Mouse (Mus musculus): ENCODE results near the gene Hhat.

The Hhat gene

DNA sequence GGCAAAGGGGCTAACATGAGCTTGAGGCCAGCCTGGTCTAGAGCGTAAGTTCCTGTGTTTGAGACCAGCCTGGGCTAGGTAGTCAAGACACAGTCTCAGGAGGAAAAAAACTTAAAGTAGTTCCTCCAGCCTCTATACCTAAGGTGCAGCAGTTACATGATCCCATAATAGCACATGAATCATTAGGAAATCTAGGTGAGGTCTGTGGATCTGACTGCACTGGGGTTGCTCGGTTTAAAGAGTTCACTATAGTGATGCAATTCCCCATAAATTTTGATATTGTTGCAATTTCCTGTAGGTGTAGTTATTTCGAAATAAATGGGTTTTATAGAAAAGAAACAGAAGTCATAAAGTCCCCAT lies 26.2 kb downstream of the Hhat start:
- DNase-seq (ENCODE audit: extremely low spot score), result no peak

DNA sequence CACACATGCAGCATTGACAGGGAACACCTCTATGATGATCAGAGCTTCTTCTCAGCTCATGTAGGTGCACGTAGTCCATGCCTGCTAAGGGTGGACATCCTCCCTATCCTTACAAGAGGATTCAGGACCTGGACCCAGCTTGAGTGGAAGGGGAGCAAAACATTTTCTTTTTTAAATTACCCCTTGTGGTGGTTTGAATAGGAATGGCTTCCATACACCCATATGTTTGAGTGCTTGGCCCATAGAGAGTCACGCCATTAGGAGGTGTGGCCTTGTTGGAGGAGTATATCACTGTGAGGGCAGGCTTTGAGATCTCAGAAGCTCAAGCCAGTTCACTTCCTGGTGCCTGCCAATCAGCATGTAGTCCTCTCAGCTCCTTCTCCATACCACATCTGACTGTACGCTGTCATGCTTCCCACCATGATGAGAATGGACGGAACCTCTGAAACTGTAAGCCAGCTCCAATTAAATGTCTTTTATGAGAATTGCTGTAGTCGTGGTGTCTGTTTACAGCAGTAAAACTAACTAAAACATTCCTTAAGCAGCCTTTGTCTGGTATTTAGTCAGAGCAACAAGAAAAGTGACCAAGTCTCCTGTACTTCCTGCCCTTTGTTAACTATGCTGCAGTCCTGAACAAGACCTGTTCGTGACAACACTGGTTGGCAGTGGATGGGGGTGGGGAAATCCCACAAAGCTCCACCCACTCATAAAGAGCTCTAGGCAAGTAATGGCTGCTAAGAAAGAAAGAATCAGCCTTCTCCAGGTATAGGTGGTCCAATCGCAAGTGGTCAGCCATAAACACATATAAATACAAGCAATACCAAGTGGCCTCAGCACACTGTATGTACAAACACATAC lies 28.4 kb downstream of the Hhat start:
- no peak for DNase-seq (ENCODE audit: extremely low spot score)

DNA sequence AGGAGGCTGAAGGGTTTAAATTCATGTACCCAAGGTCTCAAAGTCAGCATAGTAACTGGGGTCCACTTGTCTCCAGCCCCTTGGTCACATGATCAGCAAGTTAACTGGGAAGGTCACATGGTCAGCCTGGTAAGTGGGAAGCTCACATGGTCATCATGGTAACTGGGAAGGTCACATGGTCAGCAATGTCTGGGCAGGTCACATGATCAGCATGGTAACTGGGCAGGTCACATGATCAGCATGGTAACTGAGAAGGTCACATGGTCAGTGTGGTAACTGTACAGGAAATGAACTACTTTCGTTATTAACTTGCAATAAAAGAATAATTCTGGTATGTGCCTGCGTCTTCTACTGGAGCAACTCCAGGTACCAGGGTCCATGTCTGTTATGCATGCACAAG lies 29.1 kb downstream of the Hhat start:
- no peak for DNase-seq (ENCODE audit: extremely low spot score)

GRCm38 (mm10) chr1:192736524-192736923 lies 34.5 kb downstream of the Hhat start:
- no peak for DNase-seq (ENCODE audit: extremely low spot score)

- DNase-seq (ENCODE audit: extremely low spot score), result no peak
Observed at GRCm38 (mm10) chr1:192736002-192736426, 35.0 kb downstream of the Hhat start.

GRCm38 (mm10) chr1:192730517-192730916 lies 40.5 kb downstream of the Hhat start:
- no peak for DNase-seq (ENCODE audit: extremely low spot score)

GRCm38 (mm10) chr1:192726996-192727624 lies 43.9 kb downstream of the Hhat start:
- peak; percentile 55 for DNase-seq (ENCODE audit: extremely low spot score)

- DNase-seq (ENCODE audit: extremely low spot score), result peak; percentile 61
Observed at GRCm38 (mm10) chr1:192722147-192722546, 48.9 kb downstream of the Hhat start.

DNA sequence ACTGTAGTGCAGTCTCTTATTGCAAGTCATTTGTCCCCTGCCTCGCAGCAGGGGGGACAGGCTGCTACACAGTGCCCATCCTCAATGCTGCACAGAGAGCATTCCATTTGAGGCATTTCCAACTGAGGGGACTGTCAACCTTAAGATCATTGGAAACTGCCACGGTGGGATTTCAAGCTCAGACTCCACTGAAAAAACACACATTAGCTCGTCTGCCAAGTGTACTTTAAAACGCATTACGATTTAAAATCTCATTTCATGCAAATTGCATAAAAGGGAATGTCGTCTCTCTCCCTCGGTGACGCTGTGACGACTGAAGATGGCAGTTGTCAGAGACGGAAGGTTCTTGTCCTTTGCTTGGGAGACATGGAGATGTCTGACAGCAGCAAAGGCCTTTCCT lies 50.9 kb downstream of the Hhat start:
- DNase-seq (ENCODE audit: extremely low spot score), result no peak

DNA sequence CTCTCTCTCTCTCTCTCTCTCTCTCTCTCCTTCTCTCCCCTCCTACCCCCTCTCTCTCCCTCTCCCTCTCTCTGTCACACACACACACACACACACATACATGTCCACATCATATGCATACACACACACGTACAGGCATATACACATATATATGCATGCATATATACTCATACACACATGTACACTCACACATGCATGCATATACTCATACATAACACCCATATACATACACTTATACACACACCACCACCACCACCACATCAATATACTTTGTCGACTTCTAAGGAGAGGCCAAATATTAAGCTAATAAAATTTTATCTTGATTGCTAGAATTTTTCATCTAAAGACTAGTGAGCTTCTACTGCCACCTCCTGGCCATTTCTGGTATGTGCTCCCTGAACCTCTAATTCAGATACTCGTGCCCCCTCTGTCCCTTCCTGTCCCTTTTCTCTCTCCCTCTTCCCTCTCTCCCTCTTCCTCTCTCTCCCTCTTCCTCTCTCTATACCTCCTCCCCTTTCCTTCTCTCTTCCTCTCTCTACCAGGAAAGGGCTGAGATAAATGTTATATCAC lies 59.2 kb downstream of the Hhat start:
- peak; percentile 56 for DNase-seq (ENCODE audit: extremely low spot score)

- no peak for DNase-seq (ENCODE audit: extremely low spot score)
Observed at GRCm38 (mm10) chr1:192700339-192701073, 70.5 kb downstream of the Hhat start.

GRCm38 (mm10) chr1:192699101-192699500 lies 71.9 kb downstream of the Hhat start:
- no peak for DNase-seq (ENCODE audit: extremely low spot score)

DNA sequence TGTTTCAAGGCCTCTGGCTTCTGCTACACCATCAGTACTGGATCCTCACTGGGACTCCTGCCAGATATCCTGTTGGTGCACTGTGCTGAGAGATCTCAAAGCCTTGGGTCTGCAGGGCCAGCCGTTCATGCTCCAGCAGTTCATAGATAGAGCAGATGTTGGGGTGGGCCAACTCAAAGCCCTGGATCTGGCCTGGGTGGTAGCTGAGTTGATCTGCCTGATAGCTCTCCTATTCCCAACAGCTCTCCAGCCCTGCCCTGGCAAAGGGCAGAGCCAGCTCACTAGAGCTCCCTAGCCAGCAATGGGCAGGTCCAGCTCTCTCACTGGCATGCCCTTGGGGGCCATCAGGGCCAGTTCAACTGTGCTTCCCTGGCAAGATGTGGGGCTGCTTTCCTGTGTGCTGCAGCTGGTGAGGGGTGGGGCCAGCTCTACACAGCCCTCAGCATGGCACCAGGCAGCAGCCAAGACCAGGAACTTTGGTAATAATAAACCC lies 74.6 kb downstream of the Hhat start:
- DNase-seq (ENCODE audit: extremely low spot score), result no peak

- DNase-seq (ENCODE audit: extremely low spot score), result no peak
Observed at GRCm38 (mm10) chr1:192693644-192694043, 77.4 kb downstream of the Hhat start.

GRCm38 (mm10) chr1:192692982-192693381 lies 78.0 kb downstream of the Hhat start:
- no peak for DNase-seq (ENCODE audit: extremely low spot score)

DNA sequence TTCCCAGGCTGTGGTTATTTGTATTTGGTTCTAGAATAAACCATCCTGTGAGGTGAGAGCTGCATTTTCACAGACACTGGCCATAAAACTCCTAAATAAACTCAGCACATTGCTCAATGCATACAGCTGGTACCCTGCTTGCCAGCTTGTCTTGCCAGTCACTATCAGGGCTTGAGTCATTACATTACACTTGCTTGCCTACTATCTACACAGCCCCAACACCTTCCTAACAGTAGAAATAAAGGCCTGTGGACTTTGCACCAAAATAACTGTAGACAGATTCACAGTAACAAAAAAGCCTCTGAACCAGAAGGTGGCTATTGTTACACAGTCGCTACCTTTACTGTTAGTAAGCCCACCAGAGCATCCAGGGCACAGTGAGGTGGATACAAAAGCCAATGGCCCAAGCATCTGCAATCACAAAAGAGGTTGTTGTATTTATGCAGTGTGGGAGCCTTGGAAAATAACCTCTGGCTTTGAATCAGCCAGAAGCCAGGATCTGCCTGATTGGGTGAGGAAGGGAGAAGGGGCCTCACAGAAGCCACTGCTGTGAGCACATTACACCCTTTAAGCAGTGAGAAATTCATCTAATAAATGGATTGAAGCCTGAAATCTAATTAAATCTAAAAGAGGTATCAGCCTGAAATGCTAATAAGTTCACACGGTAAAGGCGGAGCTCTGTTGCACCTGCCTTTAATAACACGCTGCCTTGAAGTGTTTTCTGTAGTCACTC lies 88.6 kb downstream of the Hhat start:
- no peak for DNase-seq (ENCODE audit: extremely low spot score)

GRCm38 (mm10) chr1:192677236-192677635 lies 93.8 kb downstream of the Hhat start:
- DNase-seq (ENCODE audit: extremely low spot score), result no peak

- no peak for DNase-seq (ENCODE audit: extremely low spot score)
Observed at GRCm38 (mm10) chr1:192663608-192664007, 107.4 kb downstream of the Hhat start.

DNA sequence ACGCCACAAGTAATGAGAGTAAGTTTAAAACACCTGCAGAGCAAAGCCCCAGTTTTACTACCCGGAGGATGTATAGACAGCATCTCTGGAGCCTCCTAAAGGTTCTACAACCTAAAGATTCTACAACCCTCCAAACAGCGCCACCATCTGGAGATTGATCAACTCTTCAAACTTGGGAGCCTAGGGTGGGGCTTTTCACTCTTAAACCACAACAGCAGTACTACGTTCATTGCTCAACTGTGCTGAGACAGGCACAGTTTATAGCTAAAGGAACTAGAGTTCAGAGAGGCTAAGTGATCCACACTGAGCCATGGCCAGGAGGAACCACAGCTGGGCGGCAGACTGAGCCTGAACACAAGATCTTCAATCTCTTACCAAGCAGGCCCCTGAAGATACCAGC lies 107.9 kb downstream of the Hhat start:
- no peak for DNase-seq (ENCODE audit: extremely low spot score)

- DNase-seq (ENCODE audit: extremely low spot score), result no peak
Observed at GRCm38 (mm10) chr1:192661612-192662011, 109.4 kb downstream of the Hhat start.

GRCm38 (mm10) chr1:192657417-192657816 lies 113.6 kb downstream of the Hhat start:
- DNase-seq (ENCODE audit: extremely low spot score), result no peak

Data from embryo, embryonic 9.5 days (tissue).